9 mouse cellular contexts compared by ENCODE assay signal in the genomic region with DNA sequence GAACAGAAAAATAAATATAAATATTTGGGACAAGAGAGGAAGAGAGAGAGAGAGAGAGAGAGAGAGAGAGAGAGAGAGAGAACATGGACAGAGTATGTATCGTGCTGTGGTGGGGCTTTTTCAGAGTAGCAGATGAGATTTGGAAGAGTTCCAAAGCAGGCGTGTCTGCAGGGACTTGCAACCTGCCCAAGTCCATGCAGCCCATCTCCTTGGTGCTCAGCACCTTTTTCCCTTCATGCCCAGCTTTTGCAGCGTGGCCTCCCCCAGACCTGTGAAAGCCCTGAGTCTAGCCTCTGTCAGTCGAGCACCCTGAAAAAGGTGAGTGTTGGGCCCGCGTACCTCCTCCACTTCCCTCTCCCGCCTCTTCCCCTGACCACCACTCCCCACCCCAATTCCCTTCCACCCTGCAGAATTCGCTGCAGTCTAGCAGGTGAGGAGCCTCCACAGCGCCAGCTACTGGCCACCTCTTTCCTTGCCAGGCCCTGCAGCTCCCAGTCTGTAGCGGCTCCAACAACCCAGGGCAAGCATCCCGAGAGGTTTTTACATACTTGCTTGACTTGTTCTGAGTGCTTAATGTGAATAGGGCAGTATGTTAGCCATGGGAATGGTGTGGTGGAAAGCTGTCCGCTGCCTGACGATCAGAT. TPM values are rescaled to one million over a fixed set of nuclear protein-coding genes. Genes with fewer than 3 reads are reported as not detected.
DNase-seq lines count a peak whose midpoint lies in the region; ATAC-seq and TF ChIP-seq lines count a peak whose summit lies in the region.
"Had no signal": no experiment of that assay in that cellular context is flagged by ENCODE, and none has a peak within 500 bp of the region (broad histone marks: within the 10 kb centered on the region; RNA-seq: fewer than 3 reads in every experiment).

No protein-coding gene starts in this region.

- H3K4me2 ChIP-seq in heart, embryonic 11.5 days: no peak overlapping the region; the same call in 1 of the 2 replicates

- WGBS in heart, embryonic 11.5 days (ENCODE audit: insufficient replicate concordance): 17% methylated on average over 13 of the region's 13 CpGs

- no peak overlapping the region for H3K4me3 ChIP-seq in cortical plate, adult 2 months (ENCODE audit: insufficient read depth, low read length)
- H3K4me3 ChIP-seq in heart, embryonic 11.5 days (ENCODE audit: low read depth, low read length): no peak overlapping the region

- no peaks in the 10 kb centered on the region for H3K9me3 ChIP-seq in heart, embryonic 11.5 days (replicated peaks; ENCODE audit: control insufficient read depth, low read length)
- H3K9me3 ChIP-seq: neural tube, embryonic 12.5 days had no signal

- no peak overlapping the region for H3K27ac ChIP-seq in cortical plate, adult 2 months (ENCODE audit: insufficient read depth, low read length)
- no peak overlapping the region for H3K27ac ChIP-seq in heart, embryonic 11.5 days (ENCODE audit: low read depth, low read length)
- H3K27ac ChIP-seq: neural tube, embryonic 12.5 days had no signal

- DNase-seq in heart, adult 11 months: peak; percentile 91
- DNase-seq in heart, adult 9 months (ENCODE audit: low spot score in 2 of 2): no peak
- peak; percentile 95 for DNase-seq in R1 (ENCODE audit: low read depth, low spot score)
- peak; percentile 65 to 69 for DNase-seq in kidney, postnatal 25 days
- DNase-seq in lung, postnatal 10 days: peak; percentile 55
- peak; percentile 19 to 55 for DNase-seq in spleen, adult 18-20 months

- no peaks in the 10 kb centered on the region for H3K27me3 ChIP-seq in heart, embryonic 11.5 days (ENCODE audit: control insufficient read depth, insufficient read depth, low read length)
- H3K27me3 ChIP-seq: neural tube, embryonic 12.5 days had no signal

- no peak overlapping the region for H3K9ac ChIP-seq in heart, embryonic 11.5 days (ENCODE audit: low read depth, low read length)
- H3K9ac ChIP-seq: neural tube, embryonic 12.5 days had no signal

- H3K4me1 ChIP-seq in cortical plate, adult 2 months (ENCODE audit: control insufficient read depth, insufficient read depth, low read length): peaks cover 5% of the 10 kb centered on the region; the same call in 1 of the 2 replicates
- peaks cover 7% of the 10 kb centered on the region; the same call in 1 of the 2 replicates for H3K4me1 ChIP-seq in heart, embryonic 11.5 days (ENCODE audit: control insufficient read depth, insufficient read depth, low read length)

- TF ChIP-seq CTCF in cortical plate, adult 2 months (IDR thresholded peaks at IDR 0.05; ENCODE audit: extremely low read depth, insufficient read depth, low read length): peak; percentile 72

- no peaks in the 10 kb centered on the region for H3K36me3 ChIP-seq in heart, embryonic 11.5 days (ENCODE audit: control insufficient read depth, insufficient read depth, low read length)

- no peak for TF ChIP-seq POLR2A in cortical plate, adult 2 months (IDR thresholded peaks at IDR 0.05; ENCODE audit: extremely low read depth, insufficient read depth, low read length)

- ATAC-seq in heart, embryonic 11.5 days (replicated peaks; ENCODE audit: insufficient number of reproducible peaks, low FRiP score, low TSS enrichment): peak; percentile 46; the same call in 1 of the 2 replicates

RNA-seq across cellular contexts. Expression of gene Smpd4, which starts 1.1 kb away (rescaled TPM):
- 196 and 203 TPM in 2 replicates for polyA plus RNA-seq in cortical plate, adult 2 months (2012; rRNA removed)
- polyA plus RNA-seq in heart, embryonic 11.5 days (2014; fragmentation: Nextera tagmentation; extraction: Ambion mirVana): 34.9 and 37.7 TPM in 2 replicates

RNA-seq across cellular contexts. Expression of gene Ccdc74a, which starts 28.2 kb away (rescaled TPM):
- 33.0 and 39.9 TPM in 2 replicates for polyA plus RNA-seq in cortical plate, adult 2 months (2012; rRNA removed)
- 3.7 and 5.3 TPM in 2 replicates for polyA plus RNA-seq in heart, embryonic 11.5 days (2014; fragmentation: Nextera tagmentation; extraction: Ambion mirVana)

RNA-seq across cellular contexts. Expression of gene Slc7a4, which starts 35.0 kb away (rescaled TPM):
- 82.5 and 104 TPM in 2 replicates for polyA plus RNA-seq in cortical plate, adult 2 months (2012; rRNA removed)
- 5.4 and 6.2 TPM in 2 replicates for polyA plus RNA-seq in heart, embryonic 11.5 days (2014; fragmentation: Nextera tagmentation; extraction: Ambion mirVana)

RNA-seq across cellular contexts. Expression of gene P2rx6, which starts 56.4 kb away (rescaled TPM):
- 2.9 and 3.2 TPM in 2 replicates for polyA plus RNA-seq in cortical plate, adult 2 months (2012; rRNA removed)
- 0.51 and 0.70 TPM in 2 replicates for polyA plus RNA-seq in heart, embryonic 11.5 days (2014; fragmentation: Nextera tagmentation; extraction: Ambion mirVana)

RNA-seq across cellular contexts. Expression of gene Lrrc74b, which starts 57.0 kb away (rescaled TPM):
- polyA plus RNA-seq in cortical plate, adult 2 months (2012; rRNA removed): 1.4 and 1.5 TPM in 2 replicates
- not detected in 2 replicates for polyA plus RNA-seq in heart, embryonic 11.5 days (2014; fragmentation: Nextera tagmentation; extraction: Ambion mirVana)

Comparison
In these comparisons a context has a peak if more than half of its experiments do, and no peak if none do; other contexts are left out.
1. DNase-seq: peak in heart, adult 11 months (single experiment), R1 (single experiment), kidney, postnatal 25 days (2 of 2), lung, postnatal 10 days (single experiment) and spleen, adult 18-20 months (2 of 2); none in heart, adult 9 months (0 of 2).
2. RNA of gene Slc7a4, which starts 35.0 kb away (polyA plus RNA-seq): 82.5 to 104 TPM in cortical plate, adult 2 months; 5.4 to 6.2 TPM in heart, embryonic 11.5 days; every median in the first group is over 10 times any median in the second.